Mouse (Mus musculus): ENCODE results near the gene Map2k5.

The Map2k5 gene

GRCm38 (mm10) chr9:63123451-63124438, 254.0 kb downstream of the Map2k5 start:
- peak; percentile 64 for DNase-seq (ENCODE audit: low spot score)

GRCm38 (mm10) chr9:63122161-63122833, 255.4 kb downstream of the Map2k5 start:
- no peak for DNase-seq (ENCODE audit: low spot score)

DNA sequence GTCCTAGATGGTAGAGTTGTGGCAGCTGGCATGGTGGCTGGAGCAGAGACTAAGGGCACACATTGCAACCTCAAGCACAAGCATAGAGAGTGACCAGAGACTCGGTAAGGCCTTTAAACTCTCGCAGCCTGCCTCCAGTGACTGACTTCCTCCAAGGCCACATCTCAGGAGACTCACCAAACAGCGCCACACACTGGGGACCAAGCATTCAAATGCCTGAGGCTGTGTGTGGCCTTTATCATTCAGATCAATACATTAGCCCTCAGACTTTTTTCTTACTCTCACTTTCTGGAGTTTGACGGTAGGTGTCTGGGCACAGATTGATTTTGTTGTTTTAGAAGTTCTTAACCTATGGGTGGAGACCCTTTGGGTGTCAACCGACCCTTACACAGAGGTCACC, 259.3 kb downstream of the Map2k5 start:
- no peak for DNase-seq (ENCODE audit: low spot score)
